Mouse (Mus musculus): ENCODE measurements around the gene Wipf2.
"Not testable (repeated sequence)": the region's sequence is repeated elsewhere in the genome, so short reads cannot be mapped to it uniquely, and the experiment has no call there.

The Wipf2 gene

GRCm38 (mm10) chr11:98863028-98863750 lies at the start of gene Wipf2:
Gene Wipf2, plus strand, starts transcription at chr11:98863638.
- DNase-seq, result peak; percentile 98

- DNase-seq, result no peak
Measured at GRCm38 (mm10) chr11:98816706-98817239, 46.7 kb upstream of the Wipf2 start.

- no peak for DNase-seq
Measured at GRCm38 (mm10) chr11:98820968-98821367, 42.5 kb upstream of the Wipf2 start.

GRCm38 (mm10) chr11:98826071-98826470 lies 37.4 kb upstream of the Wipf2 start:
- DNase-seq, result not testable (repeated sequence)

- no peak for DNase-seq
Measured at GRCm38 (mm10) chr11:98827877-98828276, 35.6 kb upstream of the Wipf2 start.

GRCm38 (mm10) chr11:98829091-98829775 lies 34.2 kb upstream of the Wipf2 start:
- peak; percentile 67 for DNase-seq

GRCm38 (mm10) chr11:98829875-98830274 lies 33.6 kb upstream of the Wipf2 start:
- no peak for DNase-seq

- DNase-seq, result no peak
Measured at GRCm38 (mm10) chr11:98835296-98835695, 28.1 kb upstream of the Wipf2 start.

GRCm38 (mm10) chr11:98835725-98836124 lies 27.7 kb upstream of the Wipf2 start:
- no peak for DNase-seq

- no peak for DNase-seq
Measured at GRCm38 (mm10) chr11:98836128-98836527, 27.3 kb upstream of the Wipf2 start.

- peak; percentile 88 for DNase-seq
Measured at GRCm38 (mm10) chr11:98836651-98837141, 26.7 kb upstream of the Wipf2 start, which contains the start of gene Rapgefl1. Gene Rapgefl1, plus strand, starts transcription at chr11:98836785.

- DNase-seq, result peak; percentile 69
Measured at GRCm38 (mm10) chr11:98837231-98837704, 26.2 kb upstream of the Wipf2 start.

- no peak for DNase-seq
Measured at GRCm38 (mm10) chr11:98837917-98838316, 25.5 kb upstream of the Wipf2 start.

GRCm38 (mm10) chr11:98838512-98838911 lies 24.9 kb upstream of the Wipf2 start:
- no peak for DNase-seq

GRCm38 (mm10) chr11:98839402-98839801 lies 24.0 kb upstream of the Wipf2 start:
- no peak for DNase-seq

- DNase-seq, result peak; percentile 67
Measured at GRCm38 (mm10) chr11:98839897-98840296, 23.5 kb upstream of the Wipf2 start.

- DNase-seq, result peak; percentile 45
Measured at GRCm38 (mm10) chr11:98846016-98846415, 17.4 kb upstream of the Wipf2 start.

GRCm38 (mm10) chr11:98846865-98847604 lies 16.4 kb upstream of the Wipf2 start:
- no peak for DNase-seq

GRCm38 (mm10) chr11:98849196-98849894 lies 14.1 kb upstream of the Wipf2 start:
- peak; percentile 41 for DNase-seq

- no peak for DNase-seq
Measured at GRCm38 (mm10) chr11:98850100-98851093, 13.0 kb upstream of the Wipf2 start.

- peak; percentile 43 for DNase-seq
Measured at GRCm38 (mm10) chr11:98854116-98854515, 9.3 kb upstream of the Wipf2 start.

Measured in thymus, postnatal 4 days (tissue).